Mouse (Mus musculus) C2C12 (cell line): ENCODE measurements around the gene 4921509C19Rik. TPM values are rescaled to one million over a fixed set of nuclear protein-coding genes. Genes with fewer than 3 reads are reported as not detected.
"Not testable (repeated sequence)": the region's sequence is repeated elsewhere in the genome, so short reads cannot be mapped to it uniquely, and the experiment has no call there.

Source experiments
- H3K27me3 ChIP-seq: one replicate; pipeline ENCODE4 v1.6.1; 2011; ENCODE audit not compliant: control insufficient read depth, insufficient read depth, insufficient read length
- H3K36me3 ChIP-seq: one replicate; pipeline ENCODE4 v1.6.1; 2011; ENCODE audit not compliant: control insufficient read depth, insufficient read depth
- H3K4me3 ChIP-seq: one replicate; pipeline ENCODE4 v1.5.1; 2011; ENCODE audit warnings: mild to moderate bottlenecking, control low read depth; ENCODE audit not compliant: poor library complexity, insufficient read depth, severe bottlenecking
- H3K79me2 ChIP-seq: one replicate; pipeline ENCODE4 v1.6.1; 2011; ENCODE audit not compliant: control insufficient read depth, insufficient read depth
- H3K79me3 ChIP-seq: one replicate; pipeline ENCODE4 v1.6.1; 2011; ENCODE audit warnings: low read depth, control low read depth
- H3ac ChIP-seq: one replicate; pipeline ENCODE3; 2011; ENCODE audit warnings: low read depth; ENCODE audit not compliant: control insufficient read depth, insufficient read length
- CEBPB ChIP-seq: IDR thresholded peaks from one replicate; pipeline ENCODE4 v1.6.1; 2011; ENCODE audit warnings: low read depth, mild to moderate bottlenecking, control low read depth, moderate library complexity
- CTCF ChIP-seq: IDR thresholded peaks from one replicate; pipeline ENCODE4 v1.5.1; 2011; ENCODE audit not compliant: control insufficient read depth, insufficient read depth, insufficient read length
- FOSL1 ChIP-seq: IDR thresholded peaks from one replicate; pipeline ENCODE4 v1.8.0; 2011; ENCODE audit warnings: mild to moderate bottlenecking, low read length; ENCODE audit not compliant: poor library complexity, insufficient read depth, severe bottlenecking
- MAX ChIP-seq: IDR thresholded peaks from one replicate; pipeline ENCODE4 v1.6.1; 2011; ENCODE audit warnings: mild to moderate bottlenecking, control low read depth
- MYOD1 ChIP-seq: IDR thresholded peaks from one replicate; pipeline ENCODE4 v1.6.1; 2011; ENCODE audit warnings: low read depth; ENCODE audit not compliant: control insufficient read depth, insufficient read length
- MYOG ChIP-seq: IDR thresholded peaks from one replicate; pipeline ENCODE4 v1.6.1; 2011; ENCODE audit not compliant: control insufficient read depth, insufficient read length; ENCODE audit errors: extremely low read depth
- USF1 ChIP-seq: IDR thresholded peaks from one replicate; pipeline ENCODE4 v1.6.1; 2011; ENCODE audit warnings: low read depth, mild to moderate bottlenecking, control low read depth, moderate library complexity
- polyA plus RNA-seq: library from polyadenylated mRNA; unstranded; fragments of >200 nt; fragmentation: generic; extraction: Trizol; gene quantifications from one replicate; pipeline ENCODE4 v1.2.1, GENCODE M21; 2012; ENCODE audit warnings: missing spikeins

The 4921509C19Rik gene
- polyA plus RNA-seq, 1 experiment, result not detected

GRCm38 (mm10) chr2:151512199-151512598 is 36.2 kb upstream of the 4921509C19Rik start:
- no peak overlapping the region for H3K4me3 ChIP-seq
- no peaks in the 10 kb centered on the region for H3K79me2 ChIP-seq
- no peaks in the 10 kb centered on the region for H3K79me3 ChIP-seq
- no peak overlapping the region for H3ac ChIP-seq
- H3K36me3 ChIP-seq, result peaks cover 75% of the 10 kb centered on the region
- no peaks in the 10 kb centered on the region for H3K27me3 ChIP-seq
- no peak for TF ChIP-seq FOSL1
- TF ChIP-seq USF1, result no peak
- no peak for TF ChIP-seq MAX
- no peak for TF ChIP-seq MYOG
- no peak for TF ChIP-seq CTCF
- TF ChIP-seq CEBPB, result no peak
- TF ChIP-seq MYOD1, result no peak

DNA sequence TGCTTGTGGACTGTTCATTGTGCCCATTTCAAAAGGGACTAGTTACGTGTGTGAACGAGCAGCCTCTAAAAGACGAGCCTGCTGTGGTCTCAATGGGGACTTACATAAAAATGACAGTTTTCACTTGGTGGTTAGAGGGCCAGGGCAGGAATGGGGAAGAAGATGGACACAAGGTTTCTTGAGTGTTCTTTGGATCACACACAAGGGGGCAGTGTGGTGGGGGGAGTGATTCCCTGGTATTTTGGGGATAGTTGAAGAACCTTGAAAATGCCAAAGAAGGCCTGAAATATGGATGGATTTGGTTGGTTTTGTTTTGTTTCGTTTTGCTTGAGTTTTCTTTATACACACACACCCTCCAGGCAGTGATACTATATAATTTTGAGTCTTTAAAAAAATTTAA is 28.3 kb upstream of the 4921509C19Rik start:
- Histone ChIP-seq H3K36me3 (peaks cover 94% of the 10 kb centered on the region), H3K79me2 (peaks cover 11% of the 10 kb centered on the region), H3K27me3 (no peaks in the 10 kb centered on the region), H3ac (no peak overlapping the region), H3K4me3 (no peak overlapping the region), H3K79me3 (peaks cover 3% of the 10 kb centered on the region)
- TF ChIP-seq MYOD1 (no peak), CEBPB (no peak), MAX (no peak), CTCF (no peak), FOSL1 (no peak), USF1 (no peak), MYOG (no peak)

DNA sequence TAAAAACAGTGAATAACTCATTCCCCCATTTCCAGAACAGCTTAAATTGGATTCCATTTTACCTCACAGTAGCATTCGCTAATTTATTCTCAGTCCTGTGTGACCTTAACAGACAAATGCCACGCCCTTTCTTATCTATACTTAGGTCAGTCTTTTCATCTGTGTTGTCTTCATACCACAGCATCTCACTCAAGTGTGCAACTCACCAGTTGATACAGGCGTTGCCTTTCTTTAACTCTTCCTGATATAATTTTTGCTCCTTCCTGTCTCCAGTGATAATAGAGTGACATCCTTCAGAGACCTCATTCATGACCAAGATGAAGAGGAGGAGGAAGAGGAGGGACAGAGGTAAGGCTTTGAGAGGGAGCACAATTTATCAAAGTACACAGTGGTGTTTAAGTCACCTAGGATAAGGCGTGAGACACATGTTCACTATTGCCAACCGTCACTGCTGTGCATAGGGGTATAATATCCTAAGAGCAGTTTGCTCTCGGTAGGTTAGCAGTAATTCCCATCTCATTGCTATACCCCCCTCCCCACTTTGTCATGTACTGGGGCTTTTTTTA is 24.6 kb upstream of the 4921509C19Rik start:
- Histone ChIP-seq H3K27me3 (no peaks in the 10 kb centered on the region), H3K36me3 (peaks cover 96% of the 10 kb centered on the region), H3K4me3 (no peak overlapping the region), H3ac (no peak overlapping the region), H3K79me3 (peaks cover 34% of the 10 kb centered on the region), H3K79me2 (peaks cover 48% of the 10 kb centered on the region)
- no peak for TF ChIP-seq USF1
- TF ChIP-seq MAX, result no peak
- no peak for TF ChIP-seq CEBPB
- TF ChIP-seq FOSL1, result no peak
- TF ChIP-seq MYOG, result no peak
- TF ChIP-seq CTCF, result no peak
- TF ChIP-seq MYOD1, result no peak

- no peak overlapping the region for H3K4me3 ChIP-seq
- H3K36me3 ChIP-seq, result peaks cover 75% of the 10 kb centered on the region
- TF ChIP-seq MAX (no peak), FOSL1 (no peak), MYOD1 (no peak), CTCF (no peak), CEBPB (no peak), USF1 (no peak), MYOG (no peak)
- no peak overlapping the region for H3ac ChIP-seq
- H3K27me3 ChIP-seq, result no peaks in the 10 kb centered on the region
- H3K79me2 ChIP-seq, result peaks cover 62% of the 10 kb centered on the region
- peaks cover 43% of the 10 kb centered on the region for H3K79me3 ChIP-seq
Measured at GRCm38 (mm10) chr2:151498358-151498757, 22.4 kb upstream of the 4921509C19Rik start.

- Histone ChIP-seq H3K79me3 (peaks cover 40% of the 10 kb centered on the region), H3K4me3 (peak within 1 kb of the TSS; percentile 92), H3K27me3 (peaks cover 3% of the 10 kb centered on the region), H3ac (peak within 1 kb of the TSS; percentile 85), H3K36me3 (peaks cover 35% of the 10 kb centered on the region), H3K79me2 (peaks cover 51% of the 10 kb centered on the region)
- TF ChIP-seq MAX (peak; percentile 73), FOSL1 (no peak), CTCF (peak; percentile 89)
Measured at GRCm38 (mm10) chr2:151494035-151494803, 18.3 kb upstream of the 4921509C19Rik start, which contains the start of gene Nsfl1c. TSS of gene Nsfl1c (plus strand) at chr2:151494182.

GRCm38 (mm10) chr2:151486496-151486895 is 10.5 kb upstream of the 4921509C19Rik start:
- Histone ChIP-seq H3K36me3 (no peaks in the 10 kb centered on the region), H3K79me2 (no peaks in the 10 kb centered on the region), H3ac (no peak overlapping the region), H3K27me3 (peaks cover 13% of the 10 kb centered on the region), H3K4me3 (no peak overlapping the region), H3K79me3 (no peaks in the 10 kb centered on the region)
- TF ChIP-seq MAX (no peak), CTCF (no peak), USF1 (no peak), MYOD1 (no peak), FOSL1 (no peak), CEBPB (no peak), MYOG (no peak)

DNA sequence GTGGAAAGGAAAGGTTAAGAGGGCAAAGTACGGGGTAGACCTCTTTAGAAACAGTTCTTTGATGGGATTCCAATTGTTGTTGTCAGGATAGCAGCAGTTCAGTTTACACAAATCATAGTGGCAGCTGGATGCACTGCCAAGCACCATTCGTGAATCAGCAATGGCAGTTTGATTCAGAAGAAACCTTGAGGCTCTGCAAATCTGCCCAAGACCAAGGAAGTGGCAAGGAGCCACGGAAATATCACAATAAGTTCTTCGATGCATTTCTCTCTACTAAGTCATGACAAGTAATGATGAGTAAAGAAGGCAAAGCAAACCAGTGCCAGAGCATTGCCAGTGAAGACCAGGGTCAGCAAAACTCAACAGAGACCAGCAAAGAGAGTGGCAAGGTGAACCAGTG is 41.0 kb downstream of the 4921509C19Rik start:
- H3K36me3 ChIP-seq, H3K79me3 ChIP-seq, H3K79me2 ChIP-seq, H3K4me3 ChIP-seq, H3ac ChIP-seq, H3K27me3 ChIP-seq: not testable (repeated sequence)
